Mouse (Mus musculus) left cerebral cortex, adult 9 months (tissue): Measurements from ENCODE around the gene Yif1b.
A peak's percentile ranks its signal among the peaks of the same experiment; 100 is the strongest.
"Not testable (repeated sequence)": the region's sequence is repeated elsewhere in the genome, so short reads cannot be mapped to it uniquely, and the experiment has no call there.

Source experiments
- DNase-seq, 2 experiments: peaks; one replicate each; pipeline ENCODE4 v3.0.0; 2022; ENCODE audit warnings: low spot score in 2 of 2

Gene Yif1b

DNA sequence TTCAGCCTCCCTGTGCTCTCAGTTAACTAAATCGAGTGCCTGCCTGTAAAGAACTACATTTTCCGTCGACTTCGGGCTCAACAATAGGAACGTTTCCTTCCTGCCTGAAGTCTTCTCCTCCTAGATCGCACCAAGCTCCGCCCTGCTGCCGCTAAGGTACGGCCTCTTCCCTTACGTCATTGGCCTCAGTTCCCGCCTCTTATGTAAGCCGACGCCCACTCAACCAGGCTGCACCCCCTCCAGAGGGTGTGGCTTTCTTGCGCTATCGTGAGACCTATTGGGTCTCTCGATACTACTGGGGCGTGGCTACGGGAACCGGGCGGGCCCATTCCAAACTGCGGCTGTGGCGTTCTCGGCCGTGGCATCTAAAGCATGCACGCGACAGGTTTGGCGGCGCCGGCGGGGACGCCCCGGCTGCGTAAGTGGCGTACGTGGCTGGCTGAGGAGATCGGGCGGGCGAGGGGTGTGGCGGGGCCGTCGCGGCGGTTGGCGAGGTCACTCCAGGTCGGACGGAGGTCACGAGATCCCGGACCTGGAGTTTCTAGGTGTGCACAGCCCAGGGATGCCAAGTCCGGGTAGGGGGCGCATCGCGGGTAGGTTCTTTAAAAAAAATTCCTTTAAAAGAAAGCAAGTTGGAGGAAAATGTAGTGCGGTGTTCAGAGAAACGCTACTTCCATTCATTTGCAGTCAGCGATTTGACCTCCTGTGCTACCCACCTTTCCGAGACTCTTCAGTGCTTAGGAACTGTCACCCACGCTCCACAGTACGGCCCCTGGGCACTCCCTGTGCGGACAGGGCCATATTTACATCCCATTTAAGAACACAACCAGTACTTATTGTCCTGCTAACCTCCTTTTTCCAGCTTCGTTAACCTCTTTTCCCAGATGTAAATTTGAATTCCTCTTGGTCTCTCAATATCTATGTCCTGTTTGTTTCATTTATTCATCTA is at the start of gene Yif1b:
TSS of gene Yif1b (plus strand) at position 311 of the 949 bp plus-strand sequence.
- peak; percentile 97 to 99 for DNase-seq

DNA sequence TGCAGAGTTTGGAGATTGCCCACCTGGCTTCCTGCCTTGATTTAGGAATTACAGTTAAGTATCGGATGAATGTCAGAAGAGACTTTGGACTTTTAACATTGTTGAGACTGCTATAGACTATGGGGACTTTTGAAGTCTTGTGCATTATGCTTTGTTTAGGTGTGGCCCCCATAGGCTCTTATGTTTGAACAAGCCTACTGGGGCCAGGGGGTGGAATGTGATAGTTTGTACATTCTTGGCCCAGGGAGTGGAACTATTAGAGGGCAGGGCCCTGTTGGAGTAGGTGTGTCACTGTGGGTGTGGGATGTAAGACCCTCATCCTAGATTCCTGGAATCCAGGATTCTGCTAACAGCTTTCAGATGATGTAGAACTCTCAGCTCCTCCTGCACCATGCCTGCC is 43.9 kb upstream of the Yif1b start:
- not testable (repeated sequence) for DNase-seq

DNA sequence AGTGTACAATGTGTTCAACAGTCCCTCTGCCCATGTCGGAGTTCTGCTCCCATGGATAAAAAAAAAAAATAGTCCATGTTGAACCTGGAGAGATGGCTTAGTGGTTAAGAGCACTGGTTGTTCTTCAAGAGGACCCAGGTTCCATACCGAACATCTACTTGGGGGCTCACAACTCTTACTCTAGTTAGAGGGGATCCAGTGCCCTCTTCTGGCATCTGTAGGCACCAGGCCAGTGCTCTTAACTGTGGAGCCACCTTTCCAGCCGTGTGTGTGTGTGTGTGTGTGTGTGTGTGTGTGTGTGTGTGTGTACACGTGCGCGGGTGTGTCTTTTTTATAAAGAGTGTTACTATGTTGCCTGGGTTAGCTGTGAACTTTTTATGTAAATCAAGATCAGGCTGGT is 35.6 kb upstream of the Yif1b start:
- DNase-seq = no peak

DNA sequence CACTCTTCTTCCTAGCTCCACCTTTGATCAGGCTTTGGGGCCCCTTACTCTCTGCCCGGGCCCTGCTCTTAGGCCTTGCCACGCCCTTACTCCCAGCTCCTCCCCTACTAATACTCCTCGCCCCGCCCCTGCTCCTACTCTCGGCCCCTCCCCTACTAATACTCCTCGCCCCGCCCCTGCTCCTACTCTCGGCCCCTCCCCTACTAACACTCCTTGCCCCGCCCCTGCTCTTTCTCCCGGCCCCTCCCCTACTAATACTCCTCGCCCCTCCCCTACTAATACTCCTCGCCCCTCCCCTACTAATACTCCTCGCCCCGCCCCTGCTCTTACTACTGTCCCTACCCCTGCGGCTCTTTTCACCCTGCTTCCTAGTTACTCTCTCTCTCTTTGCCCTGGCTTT is 27.1 kb upstream of the Yif1b start:
- not testable (repeated sequence) for DNase-seq

DNA sequence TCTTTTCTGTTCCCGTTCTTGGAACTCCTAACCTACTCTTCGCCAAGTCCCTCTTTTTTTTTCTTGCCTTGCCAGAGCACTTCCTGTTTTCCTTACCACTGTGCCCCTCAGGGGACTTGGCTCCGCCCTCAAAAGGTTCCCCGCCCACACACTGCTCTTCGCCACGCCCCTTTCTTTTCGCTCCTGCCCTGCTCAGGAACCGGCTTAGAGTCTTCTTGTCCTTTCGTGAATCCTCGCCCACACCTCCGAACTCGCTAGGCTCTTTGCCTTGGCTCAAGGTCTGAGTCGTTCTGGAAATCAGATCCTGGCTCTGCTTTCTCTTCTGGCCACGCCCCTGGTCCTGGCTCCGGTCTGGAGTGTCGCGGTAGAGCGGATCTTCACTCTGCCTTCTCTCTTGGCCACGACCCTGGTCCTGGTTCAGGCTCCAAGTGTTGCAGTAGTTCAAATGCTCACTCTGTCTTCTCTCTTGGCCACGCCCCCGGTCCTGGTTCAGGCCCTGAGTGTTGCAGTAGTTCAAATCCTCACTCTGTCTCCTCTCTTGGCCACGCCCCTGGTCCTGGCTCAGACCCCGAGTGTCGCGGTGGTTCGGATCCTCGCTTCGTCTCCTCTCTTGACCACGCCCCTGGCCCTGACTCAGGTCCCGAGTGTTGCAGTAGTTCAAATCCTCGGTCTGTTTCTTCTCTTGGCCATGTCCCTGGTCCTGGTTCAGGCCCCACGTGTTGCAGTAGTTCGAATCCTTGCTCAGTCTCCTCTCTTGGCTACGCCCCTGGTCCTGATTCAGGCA is 26.5 kb upstream of the Yif1b start:
- peak in 1 of 2 experiments; percentile 68 for DNase-seq

DNA sequence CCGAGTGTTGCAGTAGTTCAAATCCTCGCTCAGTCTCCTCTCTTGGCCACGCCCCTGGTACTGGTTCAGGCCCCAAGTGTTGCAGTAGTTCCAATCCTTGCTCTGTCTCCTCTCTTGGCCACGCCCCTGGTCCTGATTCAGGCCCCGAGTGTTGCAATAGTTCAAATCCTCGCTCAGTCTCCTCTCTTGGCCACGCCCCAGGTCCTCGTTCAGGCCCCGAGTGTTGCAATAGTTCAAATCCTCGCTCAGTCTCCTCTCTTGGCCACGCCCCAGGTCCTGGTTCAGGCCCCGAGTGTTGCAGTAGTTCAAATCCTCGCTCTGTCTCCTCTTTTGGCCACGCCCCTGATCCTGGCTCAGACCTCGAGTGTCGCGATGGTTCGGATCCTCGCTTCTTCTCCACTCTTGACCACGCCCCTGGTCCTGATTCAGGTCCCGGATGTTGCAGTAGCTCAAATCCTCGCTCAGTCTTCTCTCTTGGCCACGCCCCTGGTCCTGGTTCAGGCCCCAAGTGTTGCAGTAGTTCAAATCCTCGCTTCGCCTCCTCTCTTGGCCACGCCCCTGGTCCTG is 25.8 kb upstream of the Yif1b start:
- no peak for DNase-seq

DNA sequence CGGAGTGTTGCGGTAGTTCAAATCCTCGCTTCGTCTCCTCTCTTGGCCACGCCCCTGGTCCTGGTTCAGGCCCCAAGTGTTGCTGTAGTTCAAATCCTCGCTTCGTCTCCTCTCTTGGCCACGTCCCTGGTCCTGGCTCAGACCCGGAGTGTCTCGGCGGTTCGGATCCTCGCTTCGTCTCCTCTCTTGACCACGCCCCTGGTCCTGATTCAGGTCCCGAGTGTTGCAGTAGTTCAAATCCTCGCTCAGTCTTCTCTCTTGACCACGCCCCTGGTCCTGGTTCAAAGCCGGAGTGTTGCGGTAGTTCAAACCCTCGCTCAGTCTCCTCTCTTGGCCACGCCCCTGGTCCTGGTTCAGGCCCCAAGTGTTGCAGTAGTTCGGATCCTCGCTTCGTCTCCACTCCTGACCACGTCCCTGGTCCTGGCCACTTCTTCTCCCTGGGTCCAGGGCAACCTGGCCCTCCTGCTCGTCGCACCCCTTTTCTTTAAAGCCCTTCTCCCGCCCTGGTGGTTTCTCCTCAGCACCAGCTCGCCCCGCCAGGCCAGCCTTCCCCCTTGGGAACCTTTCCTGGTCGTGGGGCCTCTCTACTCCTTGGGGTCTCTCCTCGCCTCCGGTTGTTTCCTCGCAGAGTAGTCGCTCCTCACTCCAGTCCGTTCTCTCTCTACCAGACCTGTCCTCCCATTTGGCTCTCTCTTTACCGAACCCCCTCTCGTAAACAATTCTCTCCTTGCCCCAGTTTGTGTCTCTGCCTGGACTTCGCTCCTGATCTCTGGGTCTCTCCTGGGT is 25.2 kb upstream of the Yif1b start:
- DNase-seq = not testable (repeated sequence)

DNA sequence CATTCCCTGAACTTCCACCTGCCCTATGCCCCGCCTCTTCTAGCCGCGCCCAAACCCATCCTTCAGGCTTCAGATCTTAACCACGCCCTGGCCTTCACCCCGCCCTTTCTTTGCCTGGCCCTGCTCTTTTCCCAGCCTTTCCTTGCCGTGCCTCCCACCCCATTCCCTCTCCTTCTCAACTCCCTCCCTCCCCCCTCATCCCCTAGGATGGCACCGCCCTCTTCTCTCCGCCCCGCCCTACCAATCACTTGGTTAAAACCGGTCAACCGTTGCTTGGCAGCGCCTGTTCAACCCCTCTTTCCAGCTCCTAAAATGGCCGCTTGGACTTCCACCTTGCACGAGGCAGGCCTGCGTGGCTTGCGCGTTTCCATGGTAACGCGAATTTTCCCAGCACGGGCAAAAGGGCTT is 24.4 kb upstream of the Yif1b start, which contains the start of gene Catsperg1:
TSS of gene Catsperg1 (minus strand) at position 361 of the 408 bp plus-strand sequence.
- no peak for DNase-seq

DNA sequence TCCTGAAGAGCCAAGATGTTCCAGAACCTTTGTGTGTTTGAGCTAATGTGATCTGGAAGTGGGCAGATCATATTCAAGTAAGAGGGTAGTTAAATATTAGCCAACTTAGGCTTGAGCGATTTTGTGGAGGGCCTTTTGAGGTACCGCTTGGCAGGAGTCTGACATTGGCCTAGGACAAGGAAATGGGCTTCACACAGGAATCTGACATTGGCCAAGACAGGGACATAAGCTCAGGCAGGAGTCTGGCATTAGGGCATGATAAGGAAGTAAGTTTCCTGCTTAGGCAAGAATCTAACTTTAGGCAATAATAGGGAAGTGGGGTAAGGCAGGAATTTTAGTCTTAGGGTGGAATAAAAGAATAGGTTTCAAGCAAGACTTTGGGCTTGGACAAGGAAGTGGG is 23.9 kb upstream of the Yif1b start:
- DNase-seq = no peak

DNA sequence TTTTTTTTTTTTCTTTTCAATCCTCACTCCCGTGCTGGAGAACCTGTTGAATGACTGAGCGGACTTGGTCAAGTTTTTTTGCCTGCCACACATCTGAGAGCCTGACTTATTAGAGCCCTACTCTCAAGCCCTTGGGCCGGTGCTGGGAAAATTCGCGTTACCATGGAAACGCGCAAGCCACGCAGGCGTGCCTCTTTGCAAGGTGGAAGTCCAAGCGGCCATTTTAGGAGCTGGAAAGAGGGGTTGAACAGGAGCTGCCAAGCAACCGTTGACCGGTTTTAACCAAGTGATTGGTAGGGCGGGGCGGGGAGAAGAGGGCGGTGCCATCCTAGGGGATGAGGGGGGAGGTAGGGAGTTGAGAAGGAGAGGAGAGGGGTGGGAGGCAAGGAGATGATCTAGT is 23.3 kb upstream of the Yif1b start:
- DNase-seq = no peak

DNA sequence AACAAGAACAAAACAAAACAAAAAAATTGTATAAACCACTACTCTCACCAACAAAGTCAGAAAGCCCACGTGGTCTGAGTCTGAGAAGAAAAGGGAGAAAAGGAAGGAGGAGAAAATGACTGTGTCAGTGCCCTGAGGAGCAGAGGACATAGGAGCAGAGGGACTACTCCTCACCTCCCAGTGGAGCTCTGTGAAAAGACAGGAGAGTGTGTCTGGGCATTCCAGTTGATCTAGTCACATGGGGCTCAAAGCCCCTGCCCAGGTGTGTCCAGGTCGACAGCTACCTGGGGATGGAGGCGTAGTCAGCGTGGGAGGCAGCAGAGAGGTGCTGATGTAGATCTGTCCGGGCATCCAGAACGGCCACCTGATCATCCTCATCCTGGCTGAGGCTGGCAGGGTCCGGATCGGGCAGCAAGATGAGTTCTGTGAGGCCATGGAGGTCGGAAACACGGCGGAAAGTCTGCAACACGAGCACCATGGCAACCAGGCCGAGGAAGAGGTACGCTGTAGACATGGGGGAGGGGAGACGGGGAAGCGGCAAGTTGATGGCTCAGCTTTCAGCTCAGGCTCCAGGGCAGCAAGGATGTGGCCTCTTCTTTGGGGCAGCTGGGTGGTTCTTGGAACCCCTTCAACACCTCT is 13.3 kb upstream of the Yif1b start:
- DNase-seq = no peak

DNA sequence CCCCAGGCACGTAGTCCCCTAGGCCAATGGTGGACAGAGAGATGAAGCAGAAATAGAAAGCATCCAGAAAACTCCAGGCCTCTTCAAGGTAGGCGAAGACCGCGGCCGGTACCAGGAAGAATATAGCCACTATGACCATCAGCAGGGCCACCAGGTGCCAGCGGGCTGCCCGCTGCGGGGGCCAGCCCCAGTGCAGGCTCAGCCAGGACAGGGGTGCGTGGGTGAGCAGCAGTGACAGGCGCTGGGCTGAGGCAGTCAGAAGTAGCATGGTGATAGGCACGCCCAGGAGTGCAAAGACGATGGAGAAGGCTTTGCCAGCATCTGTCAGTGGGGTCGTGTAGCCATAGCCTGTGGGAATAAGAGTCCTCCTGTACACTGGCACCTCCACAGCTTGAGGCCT is 12.6 kb upstream of the Yif1b start:
- DNase-seq = no peak

DNA sequence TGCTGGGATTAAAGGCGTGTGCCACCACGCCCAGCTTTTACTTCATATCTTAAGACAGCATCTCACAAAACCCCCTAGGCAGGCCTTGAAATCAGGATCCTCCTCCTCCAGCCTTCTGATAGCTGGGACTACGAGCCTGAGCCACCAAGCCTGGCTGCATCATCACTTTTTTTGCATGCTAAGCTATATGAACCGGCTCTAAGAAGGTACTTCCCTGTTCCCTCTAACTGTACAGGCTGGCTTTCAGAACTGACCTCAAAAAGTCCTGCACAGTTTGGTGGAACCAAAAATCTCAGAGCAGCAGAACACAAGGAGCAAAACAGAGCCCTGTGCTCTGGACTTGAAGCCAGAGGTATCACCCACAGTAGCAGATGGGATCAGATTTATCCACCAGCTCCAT is 9.9 kb upstream of the Yif1b start:
- DNase-seq = no peak

DNA sequence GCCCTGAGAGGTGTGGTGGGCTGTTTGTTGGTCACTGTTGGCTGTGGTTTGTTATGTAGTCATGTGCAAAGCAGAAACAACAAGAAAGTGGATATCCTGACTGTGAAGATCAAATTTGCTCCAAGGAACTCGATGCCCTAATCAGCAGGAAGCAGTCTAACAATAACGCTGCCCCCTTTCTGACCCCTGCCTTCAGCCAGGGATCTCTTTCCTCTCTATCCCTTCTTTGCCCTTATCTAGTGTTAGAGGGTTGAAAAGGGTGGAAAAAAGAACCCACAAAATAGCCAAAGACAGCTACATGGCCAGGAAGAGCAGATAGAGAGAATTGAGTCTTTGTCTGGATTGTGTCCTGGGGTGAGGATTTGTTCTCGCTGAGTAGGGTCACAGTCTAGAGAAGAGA is 7.6 kb upstream of the Yif1b start:
- DNase-seq = no peak

DNA sequence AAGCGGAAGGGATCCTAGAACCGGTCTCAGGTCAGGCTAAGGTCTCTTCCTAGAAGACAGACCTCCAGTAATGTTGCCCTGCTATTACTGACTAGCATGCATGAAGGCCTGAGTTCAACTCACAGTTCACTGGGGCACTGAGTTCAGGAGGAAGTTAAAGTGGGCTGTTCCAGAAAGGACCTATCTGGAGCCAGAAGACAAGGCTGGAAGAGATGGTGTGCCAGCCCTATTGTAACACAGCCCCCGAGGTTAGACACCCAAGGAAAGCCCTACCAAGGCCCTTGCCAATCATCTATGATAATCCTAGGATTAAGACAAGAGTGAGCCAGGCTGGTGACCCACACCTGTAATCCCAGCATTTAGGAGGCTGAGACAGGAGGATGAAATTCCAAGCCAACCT is 6.6 kb upstream of the Yif1b start:
- DNase-seq = no peak

DNA sequence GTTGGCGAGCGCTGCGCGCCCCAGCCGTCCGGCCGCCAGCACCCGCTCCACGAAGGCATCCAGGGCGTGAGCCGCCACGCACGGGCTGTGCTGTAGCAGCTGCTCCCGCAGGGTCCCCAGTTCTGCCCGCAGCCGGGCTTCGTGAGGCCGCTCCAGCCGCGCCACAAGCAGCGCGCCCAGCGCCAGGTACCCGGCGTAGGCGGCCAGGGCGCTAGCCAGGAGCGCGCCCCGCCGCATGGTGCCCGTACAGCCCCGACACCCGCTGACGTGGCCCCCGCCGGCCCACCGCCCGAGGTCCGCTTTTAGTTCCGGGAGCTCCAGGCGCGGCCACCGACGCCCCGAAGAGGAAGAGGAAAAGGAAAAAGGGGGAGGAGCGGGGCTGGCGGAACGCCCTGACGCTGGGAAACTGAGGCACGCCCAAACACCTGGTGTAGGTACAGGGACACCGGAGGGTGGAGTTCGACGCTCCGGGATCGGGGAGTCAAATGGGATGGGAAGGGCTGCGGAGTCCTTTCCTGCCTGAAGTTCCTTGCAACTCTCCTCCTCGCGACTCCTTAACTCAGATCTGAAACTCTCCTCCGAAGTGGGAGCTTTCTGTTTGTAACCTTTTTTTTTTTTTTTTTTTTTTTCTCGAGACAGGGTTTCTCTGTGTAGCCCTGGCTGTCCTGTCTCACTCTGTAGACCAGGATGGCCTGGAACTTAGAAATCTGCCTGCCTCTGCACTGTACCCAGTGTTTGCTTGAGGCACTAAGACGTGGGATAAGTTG is 5.7 kb upstream of the Yif1b start, which contains the start of gene Kcnk6:
TSS of gene Kcnk6 (minus strand) at position 269 of the 767 bp plus-strand sequence.
- peak in 1 of 2 experiments; percentile 40 for DNase-seq

DNA sequence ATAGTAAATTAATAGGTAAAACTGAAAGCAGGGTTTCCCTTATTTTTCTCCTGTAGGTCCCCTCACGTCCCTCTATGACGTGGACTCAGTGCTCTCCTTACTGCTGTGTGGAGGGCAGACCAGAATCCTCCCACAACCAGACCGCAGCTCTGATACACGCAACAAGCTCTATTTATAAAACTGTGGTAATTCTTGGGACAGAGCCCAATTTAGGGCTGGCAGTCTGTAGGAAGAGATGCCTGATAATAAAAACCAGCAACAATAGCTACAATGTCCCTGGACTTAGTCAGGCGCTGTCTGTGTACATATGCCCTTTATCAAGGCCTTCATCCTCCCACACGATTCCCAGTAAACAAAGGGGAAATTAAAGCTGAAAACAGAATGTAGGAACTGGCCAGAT is 4.4 kb upstream of the Yif1b start:
- DNase-seq = no peak

DNA sequence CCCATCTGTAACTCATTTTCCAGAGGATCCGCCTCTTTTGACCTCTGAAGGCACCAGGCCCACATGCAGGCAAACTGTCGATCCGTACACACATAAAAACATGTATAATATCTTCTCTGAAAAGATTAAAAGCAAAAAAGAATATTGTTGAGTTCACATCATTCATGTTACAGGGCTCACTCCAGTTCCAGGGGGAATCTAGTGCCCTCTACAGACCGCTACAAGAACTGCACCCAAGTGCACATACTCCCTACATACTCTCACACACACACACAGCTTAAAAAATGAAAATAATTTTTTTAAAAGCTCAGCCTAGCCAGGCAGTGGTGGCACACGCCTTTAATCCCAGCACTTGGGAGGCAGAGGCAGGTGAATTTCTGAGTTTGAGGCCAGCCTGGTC is 3.5 kb upstream of the Yif1b start:
- no peak for DNase-seq

DNA sequence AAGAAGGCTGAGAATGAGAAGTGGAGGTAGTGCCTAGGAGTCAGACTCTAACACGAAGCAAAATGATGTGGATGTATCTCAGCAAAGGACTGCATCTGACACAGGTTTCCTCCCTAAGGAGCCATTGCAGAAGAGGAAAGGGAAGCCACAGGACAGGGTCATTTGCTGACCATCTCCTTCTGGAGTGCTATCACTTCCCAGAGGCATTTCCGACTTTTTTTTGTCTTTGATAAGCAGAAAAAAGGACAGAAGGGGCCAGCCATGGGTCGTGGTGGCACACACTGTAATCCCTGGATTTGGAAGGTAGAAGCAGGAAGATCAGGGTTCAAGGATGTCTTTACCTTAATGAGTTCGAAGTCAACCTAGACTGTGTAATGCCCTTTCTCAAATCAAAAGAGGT is 1.5 kb upstream of the Yif1b start:
- no peak for DNase-seq

DNA sequence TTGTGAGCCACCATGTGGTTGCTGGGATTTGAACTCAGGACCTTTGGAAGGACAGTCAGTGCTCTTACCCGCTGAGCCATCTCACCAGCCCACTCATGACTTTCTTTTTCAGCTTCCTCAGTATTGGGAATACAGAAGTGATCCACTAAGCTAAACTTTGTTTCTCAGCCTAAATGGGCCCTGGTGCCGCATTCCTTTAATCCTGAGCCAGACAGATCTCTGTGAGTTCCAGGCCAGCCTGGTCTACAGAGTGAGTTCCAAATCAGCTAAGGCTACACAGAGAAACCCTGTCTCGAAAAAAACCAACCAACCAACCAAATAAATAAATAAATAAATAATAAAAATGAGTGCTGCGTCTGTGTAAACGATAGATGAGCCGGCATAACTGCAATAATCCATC is 533 bp upstream of the Yif1b start:
- DNase-seq = not testable (repeated sequence)
